Mouse (Mus musculus): ENCODE measurements at regions not wholly inside any gene's neighbourhood (a gene's known extent, or its start where the extent isn't known, plus 50 kb on each side); places are given as distances from the start of the nearest gene placed in this dataset.

DNA sequence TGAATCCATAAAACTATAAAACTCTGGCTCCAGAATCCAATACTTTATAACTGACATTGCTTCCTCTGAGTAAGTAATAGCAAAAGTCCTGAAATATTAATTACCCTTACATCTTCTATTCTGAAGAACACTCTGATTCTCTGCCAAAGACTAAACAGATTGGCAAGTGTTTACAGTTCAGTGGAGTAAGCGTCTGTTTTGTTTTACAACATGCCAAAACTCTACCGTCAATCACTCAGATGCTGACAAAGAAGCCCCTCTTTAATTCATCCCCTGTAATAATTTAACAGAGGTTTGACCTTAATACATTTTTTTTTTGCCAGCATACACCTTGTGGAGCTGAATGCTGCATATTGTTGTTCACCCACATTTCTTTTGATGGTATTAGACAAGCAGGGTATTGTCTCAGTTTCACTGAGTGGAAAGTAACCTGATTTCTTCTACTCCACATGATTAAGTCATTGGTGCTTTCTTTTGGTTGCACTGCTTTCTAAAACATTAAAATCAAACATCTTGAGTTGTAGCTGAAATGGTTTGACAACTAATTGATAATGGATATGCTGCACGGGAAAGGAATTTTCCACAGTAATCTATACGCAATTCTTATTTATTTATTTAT, 796.2 kb upstream of the Sel1l start:
- no peak overlapping the region for H3K27ac ChIP-seq
- TF ChIP-seq CTCF (IDR thresholded peaks at IDR 0.05; ENCODE audit: low read depth), result no peak
- WGBS, result 75% methylated on average over 4 of the region's 4 CpGs
- no peaks in the 10 kb centered on the region for H3K4me1 ChIP-seq (replicated peaks; ENCODE audit: insufficient read depth, low read length)
- H3K9me3 ChIP-seq (replicated peaks; ENCODE audit: low read length), result no peaks in the 10 kb centered on the region
- ATAC-seq (replicated peaks; ENCODE audit: low FRiP score, low read depth) (no peak), DNase-seq (ENCODE audit: low spot score) (no peak)
- no peak overlapping the region for H3K4me2 ChIP-seq (ENCODE audit: low read length)
- no peak overlapping the region for H3K9ac ChIP-seq (ENCODE audit: low read depth, low read length)
- H3K4me3 ChIP-seq (replicated peaks; ENCODE audit: low read depth, low read length), result no peak overlapping the region
- no peaks in the 10 kb centered on the region for H3K36me3 ChIP-seq (ENCODE audit: insufficient read depth, low read length)
- H3K27me3 ChIP-seq (ENCODE audit: insufficient read depth, low read length), result no peaks in the 10 kb centered on the region

DNA sequence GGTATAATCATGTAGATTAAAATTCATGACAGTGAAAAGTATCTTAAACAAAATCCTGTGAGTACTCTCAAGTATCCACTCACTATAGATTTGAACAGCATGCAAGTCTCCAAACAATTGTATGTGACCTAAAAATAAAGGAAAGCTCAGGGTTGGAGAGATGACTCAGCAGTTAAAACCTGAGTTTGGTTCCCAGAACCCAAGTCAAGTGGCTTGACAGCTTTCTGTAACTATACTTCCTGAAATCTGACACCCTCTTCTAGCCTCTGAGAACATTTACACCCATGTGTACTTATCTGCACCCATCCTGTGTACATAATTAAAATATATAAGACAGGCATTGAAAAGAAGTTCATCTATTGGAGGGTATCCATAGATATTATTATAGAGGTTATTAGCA, 770.2 kb upstream of the Sel1l start:
- no peak overlapping the region for H3K9ac ChIP-seq (ENCODE audit: low read depth, low read length)
- no peak for TF ChIP-seq CTCF (IDR thresholded peaks at IDR 0.05; ENCODE audit: low read depth)
- H3K4me2 ChIP-seq (ENCODE audit: low read length), result no peak overlapping the region
- no peaks in the 10 kb centered on the region for H3K9me3 ChIP-seq (replicated peaks; ENCODE audit: low read length)
- H3K27me3 ChIP-seq (ENCODE audit: insufficient read depth, low read length), result no peaks in the 10 kb centered on the region
- no peak for DNase-seq (ENCODE audit: low spot score)
- no peak overlapping the region for H3K4me3 ChIP-seq (replicated peaks; ENCODE audit: low read depth, low read length)
- ATAC-seq (replicated peaks; ENCODE audit: low FRiP score, low read depth), result no peak
- H3K36me3 ChIP-seq (ENCODE audit: insufficient read depth, low read length), result no peaks in the 10 kb centered on the region
- H3K4me1 ChIP-seq (replicated peaks; ENCODE audit: insufficient read depth, low read length), result no peaks in the 10 kb centered on the region
- no peak overlapping the region for H3K27ac ChIP-seq

DNA sequence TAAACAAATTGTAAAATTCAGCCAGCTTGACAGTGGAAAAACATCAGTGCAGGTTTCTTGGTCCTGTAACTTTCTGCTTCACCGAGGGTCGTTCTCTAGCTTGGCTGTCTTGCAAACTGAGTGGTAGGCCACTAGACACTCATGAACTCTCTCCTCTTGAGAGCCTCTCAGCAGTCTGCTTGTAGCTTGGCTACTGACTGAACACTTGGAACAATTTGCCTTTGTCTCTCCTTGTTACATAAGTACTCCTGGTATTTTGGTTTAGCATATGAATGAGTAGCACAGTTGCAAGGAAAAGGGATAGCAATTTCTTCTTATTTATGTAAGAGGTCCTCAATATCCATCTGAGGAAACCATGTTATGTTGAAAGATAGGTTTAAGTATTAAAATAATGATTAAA, 769.6 kb upstream of the Sel1l start:
- DNase-seq (ENCODE audit: low spot score), result no peak
- H3K4me1 ChIP-seq (replicated peaks; ENCODE audit: insufficient read depth, low read length), result no peaks in the 10 kb centered on the region
- H3K4me2 ChIP-seq (ENCODE audit: low read length), result no peak overlapping the region
- no peak overlapping the region for H3K27ac ChIP-seq
- no peak overlapping the region for H3K4me3 ChIP-seq (replicated peaks; ENCODE audit: low read depth, low read length)
- no peaks in the 10 kb centered on the region for H3K36me3 ChIP-seq (ENCODE audit: insufficient read depth, low read length)
- H3K27me3 ChIP-seq (ENCODE audit: insufficient read depth, low read length), result no peaks in the 10 kb centered on the region
- TF ChIP-seq CTCF (IDR thresholded peaks at IDR 0.05; ENCODE audit: low read depth), result no peak
- no peak for ATAC-seq (replicated peaks; ENCODE audit: low FRiP score, low read depth)
- WGBS, result 46% methylated on average over 2 of the region's 2 CpGs
- H3K9me3 ChIP-seq (replicated peaks; ENCODE audit: low read length), result no peaks in the 10 kb centered on the region
- no peak overlapping the region for H3K9ac ChIP-seq (ENCODE audit: low read depth, low read length)

- Histone ChIP-seq H3K27ac (no peak overlapping the region), H3K4me1 (replicated peaks; ENCODE audit: insufficient read depth, low read length) (no peaks in the 10 kb centered on the region), H3K9me3 (replicated peaks; ENCODE audit: low read length) (no peaks in the 10 kb centered on the region), H3K36me3 (ENCODE audit: insufficient read depth, low read length) (no peaks in the 10 kb centered on the region), H3K4me3 (replicated peaks; ENCODE audit: low read depth, low read length) (no peak overlapping the region), H3K9ac (ENCODE audit: low read depth, low read length) (no peak overlapping the region), H3K27me3 (ENCODE audit: insufficient read depth, low read length) (no peaks in the 10 kb centered on the region), H3K4me2 (ENCODE audit: low read length) (no peak overlapping the region)
- no peak for TF ChIP-seq CTCF (IDR thresholded peaks at IDR 0.05; ENCODE audit: low read depth)
- WGBS, result 73% methylated on average over 1 of the region's 1 CpGs
- ATAC-seq (replicated peaks; ENCODE audit: low FRiP score, low read depth), result no peak
- no peak for DNase-seq (ENCODE audit: low spot score)
Measured at GRCm38 (mm10) chr12:92601673-92602072, 752.7 kb upstream of the Sel1l start.

GRCm38 (mm10) chr12:92589725-92590124, 740.8 kb upstream of the Sel1l start:
- no peak for TF ChIP-seq CTCF (IDR thresholded peaks at IDR 0.05; ENCODE audit: low read depth)
- H3K27me3 ChIP-seq (ENCODE audit: insufficient read depth, low read length), result no peaks in the 10 kb centered on the region
- no peaks in the 10 kb centered on the region for H3K4me1 ChIP-seq (replicated peaks; ENCODE audit: insufficient read depth, low read length)
- ATAC-seq (replicated peaks; ENCODE audit: low FRiP score, low read depth) (no peak), DNase-seq (ENCODE audit: low spot score) (no peak)
- H3K36me3 ChIP-seq (ENCODE audit: insufficient read depth, low read length), result no peaks in the 10 kb centered on the region
- H3K27ac ChIP-seq, result no peak overlapping the region
- H3K9me3 ChIP-seq (replicated peaks; ENCODE audit: low read length), result no peaks in the 10 kb centered on the region
- no peak overlapping the region for H3K4me2 ChIP-seq (ENCODE audit: low read length)
- no peak overlapping the region for H3K9ac ChIP-seq (ENCODE audit: low read depth, low read length)
- WGBS, result 73% methylated on average over 2 of the region's 2 CpGs
- no peak overlapping the region for H3K4me3 ChIP-seq (replicated peaks; ENCODE audit: low read depth, low read length)

- Histone ChIP-seq H3K4me3 (replicated peaks; ENCODE audit: low read depth, low read length) (no peak overlapping the region), H3K36me3 (ENCODE audit: insufficient read depth, low read length) (no peaks in the 10 kb centered on the region), H3K9ac (ENCODE audit: low read depth, low read length) (no peak overlapping the region), H3K27ac (no peak overlapping the region), H3K4me2 (ENCODE audit: low read length) (no peak overlapping the region), H3K27me3 (ENCODE audit: insufficient read depth, low read length) (no peaks in the 10 kb centered on the region), H3K4me1 (replicated peaks; ENCODE audit: insufficient read depth, low read length) (no peaks in the 10 kb centered on the region), H3K9me3 (replicated peaks; ENCODE audit: low read length) (no peaks in the 10 kb centered on the region)
- TF ChIP-seq CTCF (IDR thresholded peaks at IDR 0.05; ENCODE audit: low read depth), result no peak
- ATAC-seq (replicated peaks; ENCODE audit: low FRiP score, low read depth) (no peak), DNase-seq (ENCODE audit: low spot score) (no peak)
- WGBS, result 85% methylated on average over 6 of the region's 6 CpGs
Measured at GRCm38 (mm10) chr12:92589305-92589704, 740.3 kb upstream of the Sel1l start.

- 63% methylated on average over 1 of the region's 1 CpGs for WGBS
- H3K9ac ChIP-seq (ENCODE audit: low read depth, low read length), result no peak overlapping the region
- ATAC-seq (replicated peaks; ENCODE audit: low FRiP score, low read depth), result no peak
Measured at GRCm38 (mm10) chr12:92578596-92578995, 729.6 kb upstream of the Sel1l start.

More at GRCm38 (mm10) chr12:92578596-92578995, 729.6 kb upstream of the Sel1l start:
- no peaks in the 10 kb centered on the region for H3K27me3 ChIP-seq (ENCODE audit: insufficient read depth, low read length)
- no peaks in the 10 kb centered on the region for H3K36me3 ChIP-seq (ENCODE audit: insufficient read depth, low read length)
- no peak overlapping the region for H3K27ac ChIP-seq
- no peaks in the 10 kb centered on the region for H3K9me3 ChIP-seq (replicated peaks; ENCODE audit: low read length)
- no peak for DNase-seq (ENCODE audit: low spot score)
- no peaks in the 10 kb centered on the region for H3K4me1 ChIP-seq (replicated peaks; ENCODE audit: insufficient read depth, low read length)
- no peak for TF ChIP-seq CTCF (IDR thresholded peaks at IDR 0.05; ENCODE audit: low read depth)
- no peak overlapping the region for H3K4me2 ChIP-seq (ENCODE audit: low read length)
- H3K4me3 ChIP-seq (replicated peaks; ENCODE audit: low read depth, low read length), result no peak overlapping the region

Measured in kidney, postnatal 0 days (tissue).